Mouse (Mus musculus) neutrophil, adult 5-6 weeks (primary cell): ENCODE results near the gene Espnl. TPM values are rescaled to one million over a fixed set of nuclear protein-coding genes. Genes with fewer than 3 reads are reported as not detected.

Experiments used
- ATAC-seq: fragments of 151-379, 151-347 bp; 2 replicates; pipeline ENCODE4 v1.8.0; 2017; ENCODE audit warnings: mild to moderate bottlenecking, moderate TSS enrichment; ENCODE audit not compliant: insufficient number of reproducible peaks, poor library complexity, low FRiP score, severe bottlenecking; ENCODE audit errors: extremely low read depth
- total RNA-seq: library from RNA; stranded (forward); fragments of 200-1000 nt; gene quantifications from 2 replicates; pipeline ENCODE4 v1.2.3, GENCODE M21; 2017

Gene Espnl
- total RNA-seq, 1 experiment from 2014 or later = 0.12 TPM

- no peak for ATAC-seq
These were observed 45.4 kb downstream of the Espnl start for GRCm38 (mm10) chr1:91367295-91367694.

GRCm38 (mm10) chr1:91369408-91369807 lies 47.5 kb downstream of the Espnl start:
- ATAC-seq = no peak

DNA sequence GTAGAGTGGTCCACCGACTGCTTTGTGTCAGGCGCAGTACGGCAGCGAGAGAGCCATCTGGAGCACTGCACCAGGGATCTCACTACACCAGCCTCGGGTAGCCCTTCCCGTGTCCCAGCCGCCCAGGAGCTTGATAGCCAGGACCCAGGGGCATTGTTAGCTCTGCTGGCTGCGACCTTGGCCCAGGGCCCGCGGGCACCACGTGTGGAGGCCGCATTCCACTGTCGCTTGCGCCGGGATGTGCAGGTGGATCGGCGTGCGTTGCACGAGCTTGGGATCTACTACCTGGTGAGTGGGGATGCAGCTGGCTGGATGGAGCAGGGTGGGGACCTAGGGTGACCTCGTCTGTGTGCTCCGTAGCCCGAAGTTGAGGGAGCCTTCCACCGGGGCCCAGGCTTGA lies 48.2 kb downstream of the Espnl start:
- ATAC-seq = no peak

- no peak for ATAC-seq
These were observed 51.5 kb downstream of the Espnl start for GRCm38 (mm10) chr1:91373414-91373835.

GRCm38 (mm10) chr1:91380453-91381090 lies 58.7 kb downstream of the Espnl start:
- ATAC-seq = peak; percentile 75; the same call in 1 of the 2 replicates

DNA sequence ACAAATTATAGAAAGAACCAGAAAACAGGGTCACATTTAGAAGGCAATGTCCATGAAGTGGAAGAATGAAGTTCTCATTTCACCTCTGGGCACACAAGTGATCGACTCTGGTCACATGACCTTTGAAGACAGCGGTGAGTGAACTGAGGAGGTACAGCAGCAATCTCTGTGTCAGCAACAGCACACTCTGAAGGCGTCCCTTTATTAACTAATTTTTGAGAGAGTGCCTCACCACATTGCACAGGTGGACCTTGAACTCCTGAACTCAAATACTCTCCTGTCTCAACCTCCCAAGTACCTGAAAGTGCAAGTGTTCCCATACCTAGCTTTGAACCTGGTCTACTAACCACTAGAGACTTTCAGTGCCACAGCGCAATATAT lies 59.2 kb downstream of the Espnl start:
- no peak for ATAC-seq

GRCm38 (mm10) chr1:91390369-91390768 lies 68.5 kb downstream of the Espnl start:
- no peak for ATAC-seq

- ATAC-seq = no peak
These were observed 76.0 kb downstream of the Espnl start for GRCm38 (mm10) chr1:91397927-91398259.

Other genes starting within 250 kb of the Espnl start
- 1.5 TPM in 1 of 2 replicates, not detected in the other for gene Rbm44, start 177.0 kb upstream of the Espnl start, total RNA-seq
- gene Ramp1, start 142.3 kb upstream of the Espnl start, total RNA-seq = 10.1 and 10.8 TPM in 2 replicates
- gene Ube2f, start 71.8 kb upstream of the Espnl start, total RNA-seq = 34.9 and 42.0 TPM in 2 replicates
- gene Scly, start 23.7 kb upstream of the Espnl start, total RNA-seq = 19.5 and 21.2 TPM in 2 replicates
- 0.12 TPM in 1 of 2 replicates, not detected in the other for gene Klhl30, start 28.9 kb downstream of the Espnl start, total RNA-seq
- not detected in 2 replicates for gene Erfe, start 44.4 kb downstream of the Espnl start, total RNA-seq
- gene Ilkap, start 76.7 kb downstream of the Espnl start, total RNA-seq = 140 and 154 TPM in 2 replicates
- gene Hes6, start 92.0 kb downstream of the Espnl start, total RNA-seq = 19.1 and 25.7 TPM in 2 replicates
- 6.5 and 15.8 TPM in 2 replicates for gene Per2, start 137.2 kb downstream of the Espnl start, total RNA-seq
- 7.2 and 8.4 TPM in 2 replicates for gene Traf3ip1, start 172.6 kb downstream of the Espnl start, total RNA-seq
- 10.2 and 10.6 TPM in 2 replicates for gene Asb1, start 218.5 kb downstream of the Espnl start, total RNA-seq